Mouse (Mus musculus) gastrocnemius, adult 8-10 months (tissue): ENCODE measurements around the gene Srp54a. TPM values are rescaled to one million over a fixed set of nuclear protein-coding genes. Genes with fewer than 3 reads are reported as not detected.
"Not testable (repeated sequence)": the region's sequence is repeated elsewhere in the genome, so short reads cannot be mapped to it uniquely, and the experiment has no call there.

Source experiments
- DNase-seq, 2 experiments: peaks; one replicate each; pipeline ENCODE4 v3.0.0; 2022; ENCODE audit warnings: low spot score in 2 of 2
- total RNA-seq, 4 experiments: library from RNA; stranded (reverse); gene quantifications; 2 replicates each; pipeline ENCODE4 v1.2.4; 2022

Srp54a gene
- total RNA-seq, 4 experiments from 2014 or later: 66.2 to 94.8 (median 80.8) TPM

GRCm38 (mm10) chr12:55124242-55124641, 44.2 kb downstream of the Srp54a start, which contains the start of gene Fam177a:
Gene Fam177a (plus strand): TSS chr12:55124469.
- not testable (repeated sequence) for DNase-seq

GRCm38 (mm10) chr12:55124731-55125130, 44.7 kb downstream of the Srp54a start:
- DNase-seq: not testable (repeated sequence)

DNA sequence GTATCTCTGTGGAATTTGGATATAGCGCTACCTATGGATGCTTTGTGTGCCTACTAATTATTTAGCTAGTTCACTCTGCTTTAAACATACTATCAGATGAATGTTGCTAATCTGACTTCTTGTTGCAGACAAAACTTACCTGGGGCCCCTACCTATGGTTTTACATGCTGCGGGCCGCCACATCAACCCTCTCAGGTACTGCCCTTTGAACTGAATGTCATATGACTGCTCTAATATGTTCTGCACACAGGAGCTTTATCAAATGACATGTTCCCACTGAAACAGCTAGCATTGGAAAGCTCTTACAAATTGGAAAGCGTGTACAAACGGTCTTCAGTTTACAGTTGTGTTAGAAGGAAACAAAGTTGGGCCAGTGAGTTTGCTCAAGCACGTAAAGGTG, 55.5 kb downstream of the Srp54a start:
- not testable (repeated sequence) for DNase-seq

DNA sequence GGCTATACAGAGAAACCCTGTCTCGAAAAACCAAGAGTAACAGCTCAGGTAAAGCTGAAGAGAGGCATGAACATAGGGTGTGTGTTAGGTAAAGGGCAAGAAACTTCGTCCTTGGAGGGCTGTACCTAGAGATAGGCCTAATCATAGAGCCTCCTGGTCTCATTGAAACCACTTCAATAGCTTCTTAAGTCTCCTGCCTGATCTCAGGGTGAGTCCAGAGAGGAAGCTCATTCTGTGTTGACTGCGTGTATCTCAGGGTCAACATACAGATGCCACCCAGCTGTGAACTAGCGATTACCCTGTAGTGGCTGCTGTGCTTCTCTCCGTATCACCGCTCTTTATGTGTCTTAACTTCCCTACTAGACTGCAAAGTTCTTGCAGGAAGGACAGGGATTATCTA, 57.8 kb downstream of the Srp54a start:
- DNase-seq: not testable (repeated sequence)

GRCm38 (mm10) chr12:55154559-55155448, 74.7 kb downstream of the Srp54a start, which contains the start of gene Srp54b:
Gene Srp54b (plus strand): TSS chr12:55155104.
- DNase-seq: not testable (repeated sequence)

GRCm38 (mm10) chr12:55155449-55155783, 75.4 kb downstream of the Srp54a start:
- not testable (repeated sequence) for DNase-seq

Other genes with a start within 250 kb of the Srp54a start
- gene Cfl2, start 217.4 kb upstream of the Srp54a start, total RNA-seq: 100 to 1,000 TPM; 479 to 530 (median 494) TPM
- not detected for gene Gm20403, start 93.7 kb upstream of the Srp54a start, total RNA-seq
- gene Baz1a, start 65.9 kb upstream of the Srp54a start, total RNA-seq: 1 to 10 TPM; 1.8 to 3.1 (median 2.7) TPM
- gene 2700097O09Rik, start 152 bp upstream of the Srp54a start, total RNA-seq: 10 to 100 TPM in 1 of 4 experiments, 1 to 10 TPM in 3; 4.5 to 10.3 (median 8.1) TPM
- gene Fam177a, start 44.2 kb downstream of the Srp54a start, total RNA-seq: 1 to 10 TPM in 2 of 4 experiments, under 1 TPM in 1, not detected in 1; 0.29 to 4.8 (median 3.6) TPM
- 10 to 100 TPM; 22.4 to 44.2 (median 32.0) TPM for gene Srp54b, start 74.8 kb downstream of the Srp54a start, total RNA-seq
- 1 to 10 TPM; 4.3 to 9.0 (median 7.2) TPM for gene 1700047I17Rik2, start 119.3 kb downstream of the Srp54a start, total RNA-seq
- 10 to 100 TPM; 21.9 to 25.5 (median 22.3) TPM for gene Srp54c, start 149.9 kb downstream of the Srp54a start, total RNA-seq
- 10 to 100 TPM; 11.6 to 13.5 (median 12.1) TPM for gene 1110008L16Rik, start 219.3 kb downstream of the Srp54a start, total RNA-seq
- gene Ppp2r3c, start 222.7 kb downstream of the Srp54a start, total RNA-seq: 10 to 100 TPM in 1 of 4 experiments, 1 to 10 TPM in 3; 7.5 to 11.3 (median 9.5) TPM